Mouse (Mus musculus) small intestine, adult 2 months (tissue): ENCODE results near the gene Rbp2.

Source experiments
- CTCF ChIP-seq: fragments of 200-500 bp; IDR thresholded peaks from 2 replicates; pipeline ENCODE4 v1.5.1; 2012; ENCODE audit warnings: low read depth, mild to moderate bottlenecking, control low read depth, inconsistent platforms, low read length, moderate library complexity, mixed read lengths; ENCODE audit not compliant: insufficient replicate concordance, insufficient read length; ENCODE audit errors: extremely low read depth
- POLR2A ChIP-seq: fragments of 200-500 bp; IDR thresholded peaks from 2 replicates; pipeline ENCODE4 v1.6.1; 2012; ENCODE audit warnings: low read depth, mild to moderate bottlenecking, control low read depth, inconsistent platforms, low read length, moderate library complexity

DNA sequence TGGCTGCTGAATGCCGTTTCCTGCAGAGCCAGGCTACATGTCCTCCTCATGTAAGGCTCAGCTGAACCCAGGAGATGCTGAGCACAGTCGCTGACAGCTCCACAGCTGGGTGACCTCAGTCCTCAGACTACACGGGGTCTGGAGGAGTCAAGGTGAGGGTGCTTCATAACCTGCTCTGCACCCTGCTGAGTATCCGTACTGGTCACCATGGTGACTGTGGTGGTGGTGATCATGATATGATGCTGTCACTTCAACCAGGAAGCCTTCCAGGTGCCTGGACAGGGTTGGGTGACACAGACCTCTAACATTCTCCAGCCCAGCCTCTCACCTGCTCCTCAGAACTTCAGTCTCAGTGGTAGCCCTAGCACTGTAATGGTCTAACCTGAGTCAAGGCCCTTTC lies 48.1 kb upstream of the Rbp2 start:
- TF ChIP-seq CTCF (no peak), POLR2A (no peak)
